Mouse (Mus musculus): ENCODE measurements around the gene Efhd2. TPM values are rescaled to one million over a fixed set of nuclear protein-coding genes. Genes with fewer than 3 reads are reported as not detected.

Gene Efhd2
- polyA plus RNA-seq, 1 experiment from 2014 or later, result 39.9 TPM

- H3K4me3 ChIP-seq (ENCODE audit: low read depth, low read length), result no peak overlapping the region
- no peak overlapping the region for H3K9ac ChIP-seq (replicated peaks)
- no peaks in the 10 kb centered on the region for H3K27me3 ChIP-seq (ENCODE audit: insufficient read depth, low read length)
- H3K4me1 ChIP-seq (ENCODE audit: insufficient read depth), result no peaks in the 10 kb centered on the region
- H3K9me3 ChIP-seq (ENCODE audit: low read length), result no peaks in the 10 kb centered on the region
- no peak for ATAC-seq
- H3K27ac ChIP-seq (ENCODE audit: low read depth), result no peak overlapping the region
- DNase-seq, result no peak
- WGBS (ENCODE audit: insufficient replicate concordance), result 65% methylated on average over 9 of the region's 9 CpGs
- TF ChIP-seq EP300 (IDR thresholded peaks at IDR 0.05; ENCODE audit: low read depth), result no peak
- TF ChIP-seq CTCF (IDR thresholded peaks at IDR 0.05; ENCODE audit: low read depth), result no peak
- H3K4me2 ChIP-seq (ENCODE audit: low read depth, low read length), result no peak overlapping the region
- no peaks in the 10 kb centered on the region for H3K36me3 ChIP-seq (replicated peaks; ENCODE audit: insufficient read depth, low read length)
These were observed 10.7 kb upstream of the Efhd2 start for GRCm38 (mm10) chr4:141885451-141885850.

GRCm38 (mm10) chr4:141882858-141883257 lies 8.1 kb upstream of the Efhd2 start:
- no peak for ATAC-seq
- H3K27ac ChIP-seq (ENCODE audit: low read depth), result no peak overlapping the region
- no peak for DNase-seq
- no peaks in the 10 kb centered on the region for H3K9me3 ChIP-seq (ENCODE audit: low read length)
- peaks cover 8% of the 10 kb centered on the region; the same call in 1 of the 2 replicates for H3K27me3 ChIP-seq (ENCODE audit: insufficient read depth, low read length)
- H3K36me3 ChIP-seq (replicated peaks; ENCODE audit: insufficient read depth, low read length), result no peaks in the 10 kb centered on the region
- WGBS (ENCODE audit: insufficient replicate concordance), result 80% methylated on average over 7 of the region's 7 CpGs
- H3K4me3 ChIP-seq (ENCODE audit: low read depth, low read length), result no peak overlapping the region
- no peak for TF ChIP-seq EP300 (IDR thresholded peaks at IDR 0.05; ENCODE audit: low read depth)
- TF ChIP-seq CTCF (IDR thresholded peaks at IDR 0.05; ENCODE audit: low read depth), result no peak
- no peaks in the 10 kb centered on the region for H3K4me1 ChIP-seq (ENCODE audit: insufficient read depth)
- no peak overlapping the region for H3K4me2 ChIP-seq (ENCODE audit: low read depth, low read length)
- H3K9ac ChIP-seq (replicated peaks), result no peak overlapping the region

- Histone ChIP-seq H3K9ac (replicated peaks) (no peak overlapping the region), H3K4me2 (ENCODE audit: low read depth, low read length) (no peak overlapping the region), H3K27me3 (ENCODE audit: insufficient read depth, low read length) (peaks cover 14% of the 10 kb centered on the region), H3K4me1 (ENCODE audit: insufficient read depth) (no peaks in the 10 kb centered on the region), H3K4me3 (ENCODE audit: low read depth, low read length) (no peak overlapping the region), H3K36me3 (replicated peaks; ENCODE audit: insufficient read depth, low read length) (no peaks in the 10 kb centered on the region), H3K27ac (ENCODE audit: low read depth) (no peak overlapping the region), H3K9me3 (ENCODE audit: low read length) (no peaks in the 10 kb centered on the region)
- WGBS (ENCODE audit: insufficient replicate concordance), result 54% methylated on average over 5 of the region's 5 CpGs
- no peak for DNase-seq
- TF ChIP-seq EP300 (IDR thresholded peaks at IDR 0.05; ENCODE audit: low read depth), result no peak
- no peak for TF ChIP-seq CTCF (IDR thresholded peaks at IDR 0.05; ENCODE audit: low read depth)
- ATAC-seq, result no peak
These were observed 7.2 kb upstream of the Efhd2 start for GRCm38 (mm10) chr4:141881950-141882349.

GRCm38 (mm10) chr4:141881289-141881914 lies 6.7 kb upstream of the Efhd2 start:
- H3K9ac ChIP-seq (replicated peaks), result no peak overlapping the region
- DNase-seq (no peak), ATAC-seq (no peak)
- H3K4me1 ChIP-seq (ENCODE audit: insufficient read depth), result no peaks in the 10 kb centered on the region
- H3K36me3 ChIP-seq (replicated peaks; ENCODE audit: insufficient read depth, low read length), result no peaks in the 10 kb centered on the region
- WGBS (ENCODE audit: insufficient replicate concordance), result 54% methylated on average over 10 of the region's 10 CpGs
- H3K27ac ChIP-seq (ENCODE audit: low read depth), result no peak overlapping the region
- TF ChIP-seq CTCF (IDR thresholded peaks at IDR 0.05; ENCODE audit: low read depth) (no peak), EP300 (IDR thresholded peaks at IDR 0.05; ENCODE audit: low read depth) (no peak)
- no peak overlapping the region for H3K4me2 ChIP-seq (ENCODE audit: low read depth, low read length)
- H3K27me3 ChIP-seq (ENCODE audit: insufficient read depth, low read length), result peaks cover 14% of the 10 kb centered on the region
- H3K9me3 ChIP-seq (ENCODE audit: low read length), result no peaks in the 10 kb centered on the region
- H3K4me3 ChIP-seq (ENCODE audit: low read depth, low read length), result no peak overlapping the region

- no peak for TF ChIP-seq EP300 (IDR thresholded peaks at IDR 0.05; ENCODE audit: low read depth)
- TF ChIP-seq CTCF (IDR thresholded peaks at IDR 0.05; ENCODE audit: low read depth), result no peak
- Histone ChIP-seq H3K4me2 (ENCODE audit: low read depth, low read length) (no peak overlapping the region), H3K36me3 (replicated peaks; ENCODE audit: insufficient read depth, low read length) (no peaks in the 10 kb centered on the region), H3K27ac (ENCODE audit: low read depth) (no peak overlapping the region), H3K27me3 (ENCODE audit: insufficient read depth, low read length) (peaks cover 18% of the 10 kb centered on the region), H3K9me3 (ENCODE audit: low read length) (no peaks in the 10 kb centered on the region), H3K4me3 (ENCODE audit: low read depth, low read length) (no peak overlapping the region), H3K9ac (replicated peaks) (no peak overlapping the region), H3K4me1 (ENCODE audit: insufficient read depth) (peaks cover 13% of the 10 kb centered on the region)
- no peak for DNase-seq
- 65% methylated on average over 9 of the region's 9 CpGs for WGBS (ENCODE audit: insufficient replicate concordance)
- no peak for ATAC-seq
These were observed 5.2 kb upstream of the Efhd2 start for GRCm38 (mm10) chr4:141879875-141880274.

- Histone ChIP-seq H3K4me3 (ENCODE audit: low read depth, low read length) (no peak overlapping the region), H3K4me2 (ENCODE audit: low read depth, low read length) (no peak overlapping the region), H3K4me1 (ENCODE audit: insufficient read depth) (peaks cover 14% of the 10 kb centered on the region), H3K9ac (replicated peaks) (no peak overlapping the region), H3K27me3 (ENCODE audit: insufficient read depth, low read length) (peaks cover 18% of the 10 kb centered on the region), H3K36me3 (replicated peaks; ENCODE audit: insufficient read depth, low read length) (no peaks in the 10 kb centered on the region), H3K27ac (ENCODE audit: low read depth) (no peak overlapping the region), H3K9me3 (ENCODE audit: low read length) (no peaks in the 10 kb centered on the region)
- 69% methylated on average over 4 of the region's 4 CpGs for WGBS (ENCODE audit: insufficient replicate concordance)
- DNase-seq (no peak), ATAC-seq (no peak)
- no peak for TF ChIP-seq EP300 (IDR thresholded peaks at IDR 0.05; ENCODE audit: low read depth)
- no peak for TF ChIP-seq CTCF (IDR thresholded peaks at IDR 0.05; ENCODE audit: low read depth)
These were observed 4.4 kb upstream of the Efhd2 start for GRCm38 (mm10) chr4:141879074-141879473.

All from liver, postnatal 0 days (tissue).